Mouse (Mus musculus) heart, adult 2 months (tissue): ENCODE data around the gene Cenpm.

Source experiments
- CTCF ChIP-seq: fragments of 200-600 bp; IDR thresholded peaks from 2 replicates; pipeline ENCODE4 v1.8.1; 2022; ENCODE audit warnings: antibody characterized with exemption, mild to moderate bottlenecking, moderate library complexity
- EP300 ChIP-seq: fragments of 200-500 bp; IDR thresholded peaks from 2 replicates; pipeline ENCODE4 v1.6.1; 2011; ENCODE audit warnings: low read depth, low read length, control low read depth; ENCODE audit not compliant: insufficient read depth

DNA sequence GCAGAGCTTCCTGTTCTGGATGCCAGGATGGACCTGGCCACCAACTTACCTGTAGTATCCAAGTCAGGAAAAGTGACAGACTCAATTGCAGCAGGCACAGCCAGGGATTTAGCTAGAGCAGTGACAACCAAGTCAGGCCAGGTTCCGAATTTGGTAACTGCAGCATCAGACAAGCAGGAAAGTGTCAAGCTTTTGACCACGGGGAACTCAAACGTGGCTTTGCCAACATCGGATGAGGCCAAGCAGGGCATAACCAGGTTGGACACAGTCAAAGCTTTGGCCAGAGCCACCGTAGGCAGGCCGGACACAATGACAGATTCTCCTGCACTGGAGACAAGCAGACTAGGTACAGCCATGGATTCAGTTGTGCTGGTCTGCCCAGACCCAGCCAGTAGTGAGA is 27.7 kb upstream of the Cenpm start:
- TF ChIP-seq CTCF (no peak), EP300 (no peak)
